10 mouse cellular contexts compared by ENCODE assay signal in the genomic region with DNA sequence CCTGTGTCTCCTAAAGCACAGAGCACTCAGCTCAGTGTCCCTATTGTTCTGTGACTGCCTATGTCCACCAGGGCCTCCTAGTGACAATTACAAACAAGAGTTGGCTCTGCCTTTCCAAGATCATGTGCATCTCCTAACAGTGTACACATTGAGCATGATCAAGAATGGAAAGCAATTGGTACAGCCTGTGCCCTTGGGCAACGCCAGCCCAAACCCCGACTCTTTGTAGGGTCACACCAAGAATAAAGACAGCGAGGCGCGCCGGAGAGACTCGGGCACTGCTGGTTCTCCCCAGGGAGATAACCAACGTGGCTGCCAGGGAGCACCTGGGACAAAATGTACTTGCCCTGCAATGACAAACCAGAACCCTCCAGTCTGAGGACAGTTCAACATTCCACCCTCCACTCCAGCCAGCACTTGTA. TPM values are rescaled to one million over a fixed set of nuclear protein-coding genes. Genes with fewer than 3 reads are reported as not detected.
DNase-seq lines count a peak whose midpoint lies in the region; ATAC-seq and TF ChIP-seq lines count a peak whose summit lies in the region.
"Had no signal": no experiment of that assay in that cellular context is flagged by ENCODE, and none has a peak within 500 bp of the region (broad histone marks: within the 10 kb centered on the region; RNA-seq: fewer than 3 reads in every experiment).

No protein-coding gene starts in this region.

- H3K4me2 ChIP-seq in midbrain, embryonic 16.5 days (ENCODE audit: low read length): no peak overlapping the region
- H3K4me2 ChIP-seq in heart, embryonic 11.5 days: peak overlapping the region; percentile 39
- H3K4me2 ChIP-seq: limb, embryonic 15.5 days had no signal

- no peaks in the 10 kb centered on the region for H3K27me3 ChIP-seq in midbrain, embryonic 10.5 days (ENCODE audit: low read depth, poor library complexity, severe bottlenecking)
- H3K27me3 ChIP-seq in midbrain, embryonic 16.5 days (ENCODE audit: control insufficient read depth, insufficient read depth, low read depth, low read length): no peaks in the 10 kb centered on the region
- no peaks in the 10 kb centered on the region for H3K27me3 ChIP-seq in heart, embryonic 11.5 days (ENCODE audit: control insufficient read depth, insufficient read depth, low read length)
- H3K27me3 ChIP-seq: limb, embryonic 15.5 days had no signal

- peak overlapping the region; percentile 24 for H3K4me3 ChIP-seq in midbrain, embryonic 10.5 days
- H3K4me3 ChIP-seq in midbrain, embryonic 16.5 days (ENCODE audit: low read depth, low read length): no peak overlapping the region
- no peak overlapping the region for H3K4me3 ChIP-seq in heart, embryonic 11.5 days (ENCODE audit: low read depth, low read length)
- no peak overlapping the region for H3K4me3 ChIP-seq in olfactory bulb, adult 2 months (ENCODE audit: insufficient read depth, low read depth, low read length)
- H3K4me3 ChIP-seq: limb, embryonic 15.5 days had no signal

- no peak overlapping the region for H3K9ac ChIP-seq in midbrain, embryonic 16.5 days (ENCODE audit: low read depth, low read length)
- no peak overlapping the region for H3K9ac ChIP-seq in heart, embryonic 11.5 days (ENCODE audit: low read depth, low read length)
- H3K9ac ChIP-seq: limb, embryonic 15.5 days had no signal

- no peak overlapping the region; the same call in 1 of the 2 replicates for H3K27ac ChIP-seq in midbrain, embryonic 10.5 days (replicated peaks)
- H3K27ac ChIP-seq in midbrain, embryonic 16.5 days (ENCODE audit: low read length): no peak overlapping the region
- no peak overlapping the region for H3K27ac ChIP-seq in heart, embryonic 11.5 days (ENCODE audit: low read depth, low read length)
- H3K27ac ChIP-seq in olfactory bulb, adult 2 months (ENCODE audit: insufficient read depth, low read depth, low read length): peak overlapping the region; percentile 12; the same call in 1 of the 2 replicates
- H3K27ac ChIP-seq: limb, embryonic 15.5 days had no signal

- no peak for TF ChIP-seq CTCF in olfactory bulb, adult 2 months (IDR thresholded peaks at IDR 0.05; ENCODE audit: insufficient read depth, low read depth, low read length)

- intact Hi-C loops in gastrocnemius, postnatal 14 days (cut with DNase I; ENCODE audit: low total_unique reads): no loop called here

- TF ChIP-seq POLR2A in olfactory bulb, adult 2 months (IDR thresholded peaks at IDR 0.05; ENCODE audit: insufficient read depth, low read depth, low read length): no peak

- peak; percentile 62 for DNase-seq in gastrocnemius, postnatal 25 days
- DNase-seq in gastrocnemius, postnatal 14 days: no peak
- peak; percentile 20 for DNase-seq in midbrain, embryonic 10.5 days (ENCODE audit: low spot score)
- no peak for DNase-seq in yolk sac, embryonic 10.5 days (ENCODE audit: low spot score)
- DNase-seq: right cerebral cortex, postnatal 4 days had no signal

- peaks cover 70% of the 10 kb centered on the region for H3K4me1 ChIP-seq in midbrain, embryonic 10.5 days
- H3K4me1 ChIP-seq in midbrain, embryonic 16.5 days (ENCODE audit: control insufficient read depth, insufficient read depth, low read length): peaks cover 55% of the 10 kb centered on the region
- H3K4me1 ChIP-seq in heart, embryonic 11.5 days (ENCODE audit: control insufficient read depth, insufficient read depth, low read length): peaks cover 63% of the 10 kb centered on the region
- peaks cover 34% of the 10 kb centered on the region for H3K4me1 ChIP-seq in olfactory bulb, adult 2 months (ENCODE audit: control insufficient read depth, insufficient read depth, low read length)

- no peaks in the 10 kb centered on the region for H3K9me3 ChIP-seq in midbrain, embryonic 10.5 days (replicated peaks)
- no peaks in the 10 kb centered on the region for H3K9me3 ChIP-seq in midbrain, embryonic 16.5 days (replicated peaks; ENCODE audit: control insufficient read depth, low read length, poor library complexity, severe bottlenecking)
- H3K9me3 ChIP-seq in heart, embryonic 11.5 days (replicated peaks; ENCODE audit: control insufficient read depth, low read length): no peaks in the 10 kb centered on the region
- H3K9me3 ChIP-seq: limb, embryonic 15.5 days had no signal

- 88% methylated on average over 8 of the region's 8 CpGs for WGBS in midbrain, embryonic 10.5 days
- WGBS in midbrain, embryonic 16.5 days: 69% methylated on average over 8 of the region's 8 CpGs
- 72% methylated on average over 8 of the region's 8 CpGs for WGBS in heart, embryonic 11.5 days (ENCODE audit: insufficient replicate concordance)
- 87% methylated on average over 8 of the region's 8 CpGs for WGBS in olfactory bulb, adult 2 months

- no peaks in the 10 kb centered on the region for H3K36me3 ChIP-seq in midbrain, embryonic 10.5 days
- no peaks in the 10 kb centered on the region for H3K36me3 ChIP-seq in midbrain, embryonic 16.5 days (ENCODE audit: control insufficient read depth, insufficient read depth, low read length)
- no peaks in the 10 kb centered on the region for H3K36me3 ChIP-seq in heart, embryonic 11.5 days (ENCODE audit: control insufficient read depth, insufficient read depth, low read length)
- H3K36me3 ChIP-seq: limb, embryonic 15.5 days had no signal

- no peak for ATAC-seq in midbrain, embryonic 16.5 days
- no peak for ATAC-seq in heart, embryonic 11.5 days (replicated peaks; ENCODE audit: insufficient number of reproducible peaks, low FRiP score, low TSS enrichment)
- no peak for ATAC-seq in erythroid progenitor cell, adult 5-6 weeks (replicated peaks; ENCODE audit: low FRiP score, poor library complexity, severe bottlenecking)

RNA-seq across cellular contexts. Expression of a gene that starts 3.6 kb away (rescaled TPM):
- total RNA-seq in gastrocnemius, postnatal 25 days (2021): 10 to 100 TPM; 65.5 to 75.5 TPM
- total RNA-seq in gastrocnemius, postnatal 14 days (2021): 10 to 100 TPM; 62.2 to 62.4 TPM
- 23.5 and 23.9 TPM in 2 replicates for polyA plus RNA-seq in midbrain, embryonic 10.5 days (2016; fragmentation: Nextera tagmentation; extraction: Ambion mirVana)
- 18.4 and 21.4 TPM in 2 replicates for polyA plus RNA-seq in midbrain, embryonic 16.5 days (2015; fragmentation: Nextera tagmentation; extraction: Ambion mirVana)
- 23.7 and 33.8 TPM in 2 replicates for polyA plus RNA-seq in heart, embryonic 11.5 days (2014; fragmentation: Nextera tagmentation; extraction: Ambion mirVana)
- not detected in 2 replicates for polyA plus RNA-seq in olfactory bulb, adult 2 months (2012; ENCODE audit: insufficient read depth, insufficient read length, low replicate concordance, missing spikeins)
- 19.3 and 20.9 TPM in 2 replicates for total RNA-seq in erythroid progenitor cell, adult 5-6 weeks (2015; ENCODE audit: low replicate concordance)
- total RNA-seq in erythroid progenitor cell, adult 5-6 weeks (2017; ENCODE audit: low replicate concordance): 36.9 and 44.9 TPM in 2 replicates

RNA-seq across cellular contexts. Expression of a gene that starts 16.7 kb away (rescaled TPM):
- total RNA-seq in gastrocnemius, postnatal 25 days (2021): 100 to 1,000 TPM; 444 to 447 TPM
- 100 to 1,000 TPM; 596 to 649 TPM for total RNA-seq in gastrocnemius, postnatal 14 days (2021)
- polyA plus RNA-seq in midbrain, embryonic 10.5 days (2016; fragmentation: Nextera tagmentation; extraction: Ambion mirVana): 565 and 656 TPM in 2 replicates
- polyA plus RNA-seq in midbrain, embryonic 16.5 days (2015; fragmentation: Nextera tagmentation; extraction: Ambion mirVana): 345 and 352 TPM in 2 replicates
- polyA plus RNA-seq in heart, embryonic 11.5 days (2014; fragmentation: Nextera tagmentation; extraction: Ambion mirVana): 498 and 592 TPM in 2 replicates
- not detected in 2 replicates for polyA plus RNA-seq in olfactory bulb, adult 2 months (2012; ENCODE audit: insufficient read depth, insufficient read length, low replicate concordance, missing spikeins)
- 759 and 847 TPM in 2 replicates for total RNA-seq in erythroid progenitor cell, adult 5-6 weeks (2015; ENCODE audit: low replicate concordance)
- total RNA-seq in erythroid progenitor cell, adult 5-6 weeks (2017; ENCODE audit: low replicate concordance): 373 and 474 TPM in 2 replicates

RNA-seq across cellular contexts. Expression of a gene that starts 32.4 kb away (rescaled TPM):
- 10 to 100 TPM; 11.7 TPM for total RNA-seq in gastrocnemius, postnatal 25 days (2021)
- total RNA-seq in gastrocnemius, postnatal 14 days (2021): 10 to 100 TPM; 11.3 to 11.5 TPM
- polyA plus RNA-seq in midbrain, embryonic 10.5 days (2016; fragmentation: Nextera tagmentation; extraction: Ambion mirVana): 3.9 and 5.7 TPM in 2 replicates
- polyA plus RNA-seq in midbrain, embryonic 16.5 days (2015; fragmentation: Nextera tagmentation; extraction: Ambion mirVana): 22.6 and 22.9 TPM in 2 replicates
- polyA plus RNA-seq in heart, embryonic 11.5 days (2014; fragmentation: Nextera tagmentation; extraction: Ambion mirVana): 5.3 and 7.3 TPM in 2 replicates
- 49.0 TPM in 1 of 2 replicates, not detected in the other for polyA plus RNA-seq in olfactory bulb, adult 2 months (2012; ENCODE audit: insufficient read depth, insufficient read length, low replicate concordance, missing spikeins)
- total RNA-seq in erythroid progenitor cell, adult 5-6 weeks (2015; ENCODE audit: low replicate concordance): 214 and 233 TPM in 2 replicates
- total RNA-seq in erythroid progenitor cell, adult 5-6 weeks (2017; ENCODE audit: low replicate concordance): 286 and 356 TPM in 2 replicates

Comparison
In these comparisons a context has a peak if more than half of its experiments do, and no peak if none do; other contexts are left out.
1. DNase-seq: peak in gastrocnemius, postnatal 25 days (single experiment) and midbrain, embryonic 10.5 days (single experiment); none in gastrocnemius, postnatal 14 days (single experiment) and yolk sac, embryonic 10.5 days (single experiment).